Mouse (Mus musculus) heart, embryonic 11.5 days (tissue): ENCODE measurements around the gene Haao. TPM values are rescaled to one million over a fixed set of nuclear protein-coding genes. Genes with fewer than 3 reads are reported as not detected.
A peak's percentile ranks its signal among the peaks of the same experiment; 100 is the strongest.

Source experiments
- ATAC-seq: fragments of 200-750 bp; cut with Nextera tagmentation; replicated peaks from 2 replicates; pipeline ENCODE4 v1.8.0; 2017; ENCODE audit warnings: moderate library complexity; ENCODE audit not compliant: insufficient number of reproducible peaks, low FRiP score, low TSS enrichment
- H3K27ac ChIP-seq: fragments of 300-500 bp; sonication (generic); 2 replicates; pipeline ENCODE4 v1.5.1; 2014; ENCODE audit warnings: mild to moderate bottlenecking, low read depth, low read length
- H3K27me3 ChIP-seq: fragments of 300-500 bp; sonication (generic); 2 replicates; pipeline ENCODE4 v1.6.1; 2014; ENCODE audit warnings: mild to moderate bottlenecking, low read length, mixed read lengths; ENCODE audit not compliant: control insufficient read depth, insufficient read depth
- H3K36me3 ChIP-seq: fragments of 300-500 bp; sonication (generic); 2 replicates; pipeline ENCODE4 v1.6.1; 2014; ENCODE audit warnings: mild to moderate bottlenecking, low read length, moderate library complexity, mixed read lengths; ENCODE audit not compliant: control insufficient read depth, insufficient read depth
- H3K4me1 ChIP-seq: fragments of 300-500 bp; sonication (generic); 2 replicates; pipeline ENCODE4 v1.6.1; 2014; ENCODE audit warnings: low read length; ENCODE audit not compliant: control insufficient read depth, insufficient read depth
- H3K4me2 ChIP-seq: fragments of 300-500 bp; sonication (generic); 2 replicates; pipeline ENCODE4 v1.6.1; 2014; ENCODE audit warnings: mild to moderate bottlenecking, moderate library complexity
- H3K4me3 ChIP-seq: fragments of 300-500 bp; sonication (generic); 2 replicates; pipeline ENCODE4 v1.5.1; 2014; ENCODE audit warnings: low read depth, low read length
- H3K9ac ChIP-seq: fragments of 300-500 bp; sonication (generic); 2 replicates; pipeline ENCODE4 v1.6.1; 2014; ENCODE audit warnings: mild to moderate bottlenecking, low read depth, low read length, moderate library complexity
- H3K9me3 ChIP-seq: fragments of 300-500 bp; sonication (generic); replicated peaks from 2 replicates; pipeline ENCODE4 v1.6.1; 2016; ENCODE audit warnings: low read length; ENCODE audit not compliant: control insufficient read depth
- WGBS: fragments of 180-500 bp; shearing (Covaris S2); extraction: QIAGEN DNeasy Blood & Tissue Kit; methylation state at CpG from one replicate; pipeline ENCODE4 v1.1.7; 2014; ENCODE audit not compliant: insufficient replicate concordance; 5-methylcytosine and 5-hydroxymethylcytosine counted together
- polyA plus RNA-seq: library from polyadenylated mRNA; unstranded; fragments of >200 nt; fragmentation: Nextera tagmentation; extraction: Ambion mirVana; gene quantifications from 2 replicates; pipeline ENCODE4 v1.2.1, GENCODE M21; 2014

The Haao gene
- polyA plus RNA-seq, result 0.21 and 0.28 TPM in 2 replicates

- WGBS, result 79% methylated on average over 3 of the region's 3 CpGs
- no peak for ATAC-seq
- Histone ChIP-seq H3K9me3 (no peaks in the 10 kb centered on the region), H3K9ac (no peak within 1 kb of the TSS), H3K4me3 (no peak within 1 kb of the TSS), H3K4me2 (no peak within 1 kb of the TSS), H3K27ac (no peak within 1 kb of the TSS), H3K36me3 (no peaks in the 10 kb centered on the region), H3K27me3 (no peaks in the 10 kb centered on the region), H3K4me1 (peaks cover 3% of the 10 kb centered on the region)
These were observed at the start of gene Haao for GRCm38 (mm10) chr17:83847815-83848214. Gene Haao (minus strand): TSS chr17:83847963.

GRCm38 (mm10) chr17:83897361-83897799 lies 49.6 kb upstream of the Haao start:
- Histone ChIP-seq H3K4me1 (peaks cover 21% of the 10 kb centered on the region), H3K27me3 (no peaks in the 10 kb centered on the region; the same call in 1 of the 2 replicates), H3K36me3 (no peaks in the 10 kb centered on the region), H3K27ac (no peak overlapping the region), H3K4me2 (no peak overlapping the region), H3K9me3 (no peaks in the 10 kb centered on the region), H3K9ac (0 out of 2 replicates have a peak overlapping the region, but pooled peaks have one; percentile 34), H3K4me3 (no peak overlapping the region)
- 78% methylated on average over 8 of the region's 8 CpGs for WGBS
- ATAC-seq, result no peak

DNA sequence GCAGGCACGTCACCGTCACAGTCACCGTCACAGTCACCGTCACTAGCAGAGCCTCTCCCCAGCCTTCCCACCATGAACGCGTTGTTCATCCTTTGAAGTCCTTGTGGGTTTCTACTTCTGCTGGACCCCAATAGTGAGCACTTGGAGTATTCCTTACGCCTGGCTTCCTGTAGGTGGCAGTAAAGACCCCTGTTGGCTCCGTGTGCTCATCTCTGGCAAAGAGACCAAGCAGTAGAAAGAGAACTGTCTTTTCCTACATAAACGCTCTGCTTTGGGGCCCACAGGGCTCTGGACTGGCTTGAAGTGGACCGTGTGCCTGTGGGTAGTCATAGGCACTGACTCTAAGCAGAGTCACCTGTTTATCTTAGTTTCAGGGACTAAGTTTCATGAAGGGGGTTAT lies 49.0 kb upstream of the Haao start:
- H3K4me3 ChIP-seq, result no peak overlapping the region
- no peak overlapping the region for H3K4me2 ChIP-seq
- no peak overlapping the region for H3K27ac ChIP-seq
- H3K9me3 ChIP-seq, result no peaks in the 10 kb centered on the region
- no peak overlapping the region for H3K9ac ChIP-seq
- WGBS, result 26% methylated on average over 10 of the region's 10 CpGs
- no peaks in the 10 kb centered on the region for H3K27me3 ChIP-seq
- no peak for ATAC-seq
- H3K4me1 ChIP-seq, result peaks cover 14% of the 10 kb centered on the region
- no peaks in the 10 kb centered on the region for H3K36me3 ChIP-seq

DNA sequence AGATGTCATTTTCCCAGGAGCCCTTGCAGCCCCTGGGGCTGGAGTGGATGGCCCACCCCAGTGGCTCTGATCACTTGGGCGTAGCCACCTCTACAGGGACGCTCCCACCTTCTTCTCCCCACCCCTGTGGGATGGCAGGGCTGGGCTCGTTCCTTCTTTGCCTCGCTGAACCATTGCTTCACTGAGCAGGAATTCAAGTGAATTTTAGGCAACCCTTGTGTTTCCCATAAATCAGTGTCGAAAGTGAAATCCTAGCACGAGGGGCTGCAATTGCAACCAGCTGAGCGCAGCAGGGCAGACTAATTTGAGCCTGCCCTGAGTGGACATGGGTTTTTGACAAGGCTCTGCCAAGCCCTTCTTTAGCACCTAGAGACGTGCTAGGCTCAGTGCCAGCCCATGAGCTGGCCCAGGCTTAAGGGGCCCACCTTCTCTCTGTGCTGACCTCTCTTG lies 47.6 kb upstream of the Haao start:
- Histone ChIP-seq H3K4me3 (no peak overlapping the region), H3K27ac (peak overlapping the region; percentile 66), H3K4me1 (peaks cover 14% of the 10 kb centered on the region), H3K9me3 (no peaks in the 10 kb centered on the region), H3K27me3 (no peaks in the 10 kb centered on the region), H3K9ac (no peak overlapping the region), H3K36me3 (no peaks in the 10 kb centered on the region), H3K4me2 (no peak overlapping the region)
- no peak for ATAC-seq
- 58% methylated on average over 8 of the region's 8 CpGs for WGBS

- no peaks in the 10 kb centered on the region for H3K36me3 ChIP-seq
- no peak overlapping the region for H3K4me2 ChIP-seq
- WGBS, result 86% methylated on average over 4 of the region's 4 CpGs
- no peak overlapping the region for H3K27ac ChIP-seq
- H3K27me3 ChIP-seq, result no peaks in the 10 kb centered on the region
- peaks cover 14% of the 10 kb centered on the region for H3K4me1 ChIP-seq
- H3K9me3 ChIP-seq, result no peaks in the 10 kb centered on the region
- no peak overlapping the region for H3K4me3 ChIP-seq
- ATAC-seq, result no peak
- H3K9ac ChIP-seq, result no peak overlapping the region
These were observed 45.4 kb upstream of the Haao start for GRCm38 (mm10) chr17:83893134-83893533.

DNA sequence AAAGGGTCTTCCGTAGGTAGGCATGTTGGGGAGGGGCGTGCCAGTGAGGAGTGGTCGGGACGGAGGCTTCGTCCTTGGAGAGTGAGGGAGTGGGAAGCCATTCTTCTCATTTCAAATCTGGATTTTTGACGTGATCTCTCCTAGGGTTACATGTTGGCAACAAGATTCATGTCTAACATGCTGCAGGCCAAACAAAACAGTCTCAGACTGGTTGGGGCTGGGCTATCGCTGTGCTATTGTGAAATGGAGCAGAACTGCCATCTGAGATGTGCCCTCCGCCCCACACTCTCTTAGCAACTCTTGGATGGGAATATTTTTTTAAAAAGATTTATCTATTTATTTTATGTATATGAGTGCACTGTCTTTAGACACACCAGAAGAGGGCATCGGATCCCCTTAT lies 44.1 kb upstream of the Haao start:
- Histone ChIP-seq H3K4me3 (no peak overlapping the region), H3K4me2 (no peak overlapping the region), H3K9me3 (no peaks in the 10 kb centered on the region), H3K27me3 (no peaks in the 10 kb centered on the region), H3K9ac (no peak overlapping the region), H3K4me1 (peaks cover 11% of the 10 kb centered on the region), H3K27ac (no peak overlapping the region), H3K36me3 (no peaks in the 10 kb centered on the region)
- no peak for ATAC-seq
- whole genome bisulfite sequencing, result 79% methylated on average over 9 of the region's 9 CpGs

DNA sequence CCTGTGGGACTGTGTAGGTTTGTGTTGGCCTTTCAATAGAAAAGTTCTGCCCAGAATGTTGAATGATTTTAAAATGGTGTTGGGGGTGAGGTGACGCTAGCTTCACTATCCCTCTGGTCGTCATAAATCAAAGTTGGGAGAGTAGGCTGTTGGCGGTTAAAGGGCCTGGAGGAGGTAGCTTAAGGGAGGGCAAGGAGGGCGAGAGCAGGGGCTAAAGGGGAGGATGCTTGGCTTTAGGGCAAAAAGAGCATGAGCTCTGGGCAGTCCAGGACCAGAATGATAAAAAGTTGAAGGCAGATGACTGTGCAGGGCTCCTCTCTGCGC lies 42.6 kb upstream of the Haao start:
- ATAC-seq, result no peak
- H3K4me2 ChIP-seq, result no peak overlapping the region
- H3K27me3 ChIP-seq, result no peaks in the 10 kb centered on the region
- H3K27ac ChIP-seq, result no peak overlapping the region
- H3K36me3 ChIP-seq, result no peaks in the 10 kb centered on the region
- H3K9ac ChIP-seq, result no peak overlapping the region
- H3K9me3 ChIP-seq, result no peaks in the 10 kb centered on the region
- H3K4me1 ChIP-seq, result peaks cover 3% of the 10 kb centered on the region
- 58% methylated on average over 5 of the region's 5 CpGs for WGBS
- no peak overlapping the region for H3K4me3 ChIP-seq

DNA sequence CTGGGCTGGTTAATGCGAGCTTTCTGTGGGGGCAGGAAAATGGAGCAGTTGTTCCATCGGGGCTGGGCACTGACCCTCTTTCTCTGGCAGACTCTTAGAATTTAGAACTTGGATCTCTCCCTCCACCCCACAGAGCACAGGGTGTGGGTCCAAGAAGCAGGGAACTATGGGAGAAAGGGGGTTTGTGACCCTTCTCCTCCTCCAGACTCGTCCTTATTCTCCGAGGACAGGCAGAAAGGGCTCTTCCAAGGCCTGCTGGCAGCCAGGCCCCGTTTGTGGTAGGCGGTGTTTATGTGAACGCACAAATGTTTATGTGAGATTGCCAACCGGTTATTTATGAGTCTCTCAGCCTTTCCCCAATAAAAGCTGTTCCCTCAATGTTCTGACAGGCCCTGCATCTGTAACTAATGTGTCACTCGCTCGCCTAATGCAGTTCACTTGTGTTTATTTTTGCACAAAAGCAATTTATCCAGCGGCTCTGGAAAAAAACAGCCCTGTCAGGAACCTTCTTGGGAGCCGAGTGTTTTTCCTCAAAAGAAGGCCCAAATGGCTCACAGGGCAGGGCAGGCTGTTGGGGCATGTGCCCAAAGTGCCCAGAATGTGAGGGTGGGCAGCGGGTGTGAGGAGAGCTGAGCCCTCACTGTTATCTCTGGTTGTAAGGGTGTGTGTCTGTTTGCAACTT lies 42.1 kb upstream of the Haao start:
- H3K9me3 ChIP-seq, result no peaks in the 10 kb centered on the region
- no peaks in the 10 kb centered on the region for H3K27me3 ChIP-seq
- H3K27ac ChIP-seq, result no peak overlapping the region
- no peak overlapping the region for H3K4me3 ChIP-seq
- no peak for ATAC-seq
- no peaks in the 10 kb centered on the region for H3K4me1 ChIP-seq
- no peak overlapping the region for H3K9ac ChIP-seq
- H3K4me2 ChIP-seq, result no peak overlapping the region
- no peaks in the 10 kb centered on the region for H3K36me3 ChIP-seq
- WGBS, result 59% methylated on average over 13 of the region's 13 CpGs

DNA sequence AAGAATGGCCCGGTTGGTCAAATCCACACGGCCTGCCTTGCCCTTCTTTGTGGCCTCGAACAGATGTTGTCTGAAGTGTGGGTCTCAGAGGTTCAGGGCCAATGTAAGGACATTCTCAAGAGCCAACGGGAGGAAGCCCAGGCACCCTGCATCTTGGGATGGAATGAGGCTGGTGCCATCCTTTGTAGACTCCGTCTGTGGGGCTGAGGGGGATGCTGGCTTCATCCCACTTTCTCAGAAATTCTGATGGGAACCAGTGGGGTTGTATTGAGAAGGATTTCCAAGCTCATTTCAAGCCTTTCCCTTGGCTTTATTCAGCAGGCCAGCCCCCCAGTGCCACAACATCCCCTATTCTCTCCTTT lies 41.5 kb upstream of the Haao start:
- Histone ChIP-seq H3K9me3 (no peaks in the 10 kb centered on the region), H3K27ac (no peak overlapping the region), H3K4me2 (no peak overlapping the region), H3K9ac (no peak overlapping the region), H3K36me3 (no peaks in the 10 kb centered on the region), H3K4me1 (no peaks in the 10 kb centered on the region), H3K4me3 (no peak overlapping the region), H3K27me3 (no peaks in the 10 kb centered on the region)
- WGBS, result 79% methylated on average over 5 of the region's 5 CpGs
- ATAC-seq, result no peak
